Mouse (Mus musculus): ENCODE results near the gene Lce3c. TPM values are rescaled to one million over a fixed set of nuclear protein-coding genes. Genes with fewer than 3 reads are reported as not detected.

The Lce3c gene
- polyA plus RNA-seq (2012; rRNA removed; ENCODE audit: low replicate concordance), result 0.27 TPM in 1 of 2 replicates, not detected in the other

GRCm38 (mm10) chr3:92944186-92944585, at the start of gene Lce3c:
TSS of gene Lce3c (plus strand) at chr3:92944486.

DNA sequence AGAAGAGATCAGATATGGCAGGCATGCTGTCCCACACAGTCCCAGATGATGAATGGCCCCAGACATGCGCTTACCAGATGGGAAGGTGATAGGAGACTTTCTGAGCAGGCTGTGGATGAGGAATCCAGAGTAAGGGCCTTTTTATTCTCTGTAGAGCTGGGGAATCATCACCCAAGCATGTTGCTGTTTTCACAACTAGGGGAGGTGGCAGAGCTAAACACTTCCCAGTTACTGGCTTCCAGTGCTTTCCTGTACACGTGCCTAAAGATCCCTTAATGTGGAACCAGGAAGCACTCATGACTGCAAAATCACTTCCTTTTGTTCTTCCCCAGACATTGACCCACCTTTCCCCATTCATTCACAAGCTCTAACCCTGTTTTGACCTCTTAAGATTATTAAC, 18.2 kb upstream of the Lce3c start, which contains the start of gene Lce3a:
TSS of gene Lce3a (minus strand) at position 101 of the 400 bp plus-strand sequence.

DNA sequence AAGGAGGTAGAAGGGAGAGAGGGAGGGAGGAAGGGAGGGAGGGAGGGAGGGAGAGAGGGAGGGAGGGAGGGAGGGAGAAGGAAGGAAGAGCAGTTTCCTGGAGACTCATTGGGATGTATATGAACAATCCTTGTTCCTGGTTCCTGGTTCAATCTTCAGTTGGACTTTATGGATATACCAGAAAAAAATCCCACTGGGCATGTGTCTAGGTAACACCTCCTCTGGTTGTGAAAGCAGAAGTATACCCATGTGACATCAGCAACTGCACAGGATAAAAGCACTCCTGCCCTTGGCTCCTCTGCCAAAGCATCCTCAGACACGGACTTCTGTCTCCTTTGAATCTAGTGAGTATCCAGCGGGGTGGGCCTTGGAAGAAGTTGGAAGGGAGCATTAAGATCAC, 11.6 kb upstream of the Lce3c start, which contains the start of gene Lce3b:
TSS of gene Lce3b (plus strand) at position 301 of the 400 bp plus-strand sequence.

GRCm38 (mm10) chr3:92957090-92957489, 12.8 kb downstream of the Lce3c start, which contains the start of gene Lce3d:
TSS of gene Lce3d (plus strand) at chr3:92957390.

DNA sequence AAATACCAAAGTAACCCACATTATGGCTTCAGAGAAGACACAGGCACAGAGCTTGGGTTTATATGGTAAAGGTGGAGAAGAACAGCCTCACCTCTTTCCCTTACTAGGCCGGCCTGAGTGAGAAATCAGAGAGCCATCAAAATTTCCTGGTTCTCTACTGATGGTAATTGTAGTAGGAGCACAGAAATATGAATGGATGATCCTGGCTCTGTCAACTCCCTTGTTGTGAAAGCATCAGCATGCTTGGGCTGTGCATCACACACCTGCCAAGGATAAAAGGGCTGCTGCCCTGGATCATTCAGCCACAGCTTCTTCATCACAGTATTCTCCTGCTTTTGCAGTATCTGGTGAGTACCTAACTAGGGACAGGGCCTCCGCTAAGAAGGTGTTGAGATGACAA, 22.5 kb downstream of the Lce3c start, which contains the start of gene Lce3e:
TSS of gene Lce3e (plus strand) at position 301 of the 400 bp plus-strand sequence.

GRCm38 (mm10) chr3:92991926-92992325, 47.6 kb downstream of the Lce3c start, which contains the start of gene Lce3f:
TSS of gene Lce3f (plus strand) at chr3:92992226.

Other genes starting within 250 kb of the Lce3c start
- not detected in 2 replicates for gene Lce1e, start 235.4 kb upstream of the Lce3c start, polyA plus RNA-seq (2012; rRNA removed; ENCODE audit: low replicate concordance)
- not detected in 2 replicates for gene Lce1f, start 224.1 kb upstream of the Lce3c start, polyA plus RNA-seq (2012; rRNA removed; ENCODE audit: low replicate concordance)
- not detected in 2 replicates for gene Gm38119, start 205.4 kb upstream of the Lce3c start, polyA plus RNA-seq (2012; rRNA removed; ENCODE audit: low replicate concordance)
- not detected in 2 replicates for gene Lce1g, start 192.1 kb upstream of the Lce3c start, polyA plus RNA-seq (2012; rRNA removed; ENCODE audit: low replicate concordance)
- not detected in 2 replicates for gene Lce1h, start 179.4 kb upstream of the Lce3c start, polyA plus RNA-seq (2012; rRNA removed; ENCODE audit: low replicate concordance)
- not detected in 2 replicates for gene Lce1i, start 165.6 kb upstream of the Lce3c start, polyA plus RNA-seq (2012; rRNA removed; ENCODE audit: low replicate concordance)
- gene Lce1j, start 154.0 kb upstream of the Lce3c start, polyA plus RNA-seq (2012; rRNA removed; ENCODE audit: low replicate concordance), result not detected in 2 replicates
- not detected in 2 replicates for gene Lce1k, start 136.6 kb upstream of the Lce3c start, polyA plus RNA-seq (2012; rRNA removed; ENCODE audit: low replicate concordance)
- gene Kprp, start 117.2 kb upstream of the Lce3c start, polyA plus RNA-seq (2012; rRNA removed; ENCODE audit: low replicate concordance), result not detected in 2 replicates
- not detected in 2 replicates for gene Lce1l, start 93.2 kb upstream of the Lce3c start, polyA plus RNA-seq (2012; rRNA removed; ENCODE audit: low replicate concordance)
- not detected in 2 replicates for gene 2310050C09Rik, start 74.3 kb upstream of the Lce3c start, polyA plus RNA-seq (2012; rRNA removed; ENCODE audit: low replicate concordance)
- not detected in 2 replicates for gene Lce3a, start 18.3 kb upstream of the Lce3c start, polyA plus RNA-seq (2012; rRNA removed; ENCODE audit: low replicate concordance)
- not detected in 2 replicates for gene Lce3b, start 11.5 kb upstream of the Lce3c start, polyA plus RNA-seq (2012; rRNA removed; ENCODE audit: low replicate concordance)
- gene Lce3d, start 12.9 kb downstream of the Lce3c start, polyA plus RNA-seq (2012; rRNA removed; ENCODE audit: low replicate concordance), result not detected in 2 replicates
- gene Lce3e, start 22.6 kb downstream of the Lce3c start, polyA plus RNA-seq (2012; rRNA removed; ENCODE audit: low replicate concordance), result not detected in 2 replicates
- not detected in 2 replicates for gene Lce3f, start 47.7 kb downstream of the Lce3c start, polyA plus RNA-seq (2012; rRNA removed; ENCODE audit: low replicate concordance)
- not detected in 2 replicates for gene Crct1, start 71.2 kb downstream of the Lce3c start, polyA plus RNA-seq (2012; rRNA removed; ENCODE audit: low replicate concordance)
- not detected in 2 replicates for gene Lce1m, start 74.6 kb downstream of the Lce3c start, polyA plus RNA-seq (2012; rRNA removed; ENCODE audit: low replicate concordance)
- not detected in 2 replicates for gene Gm4858, start 124.3 kb downstream of the Lce3c start, polyA plus RNA-seq (2012; rRNA removed; ENCODE audit: low replicate concordance)
- gene Crnn, start 200.3 kb downstream of the Lce3c start, polyA plus RNA-seq (2012; rRNA removed; ENCODE audit: low replicate concordance), result not detected in 2 replicates

All from subcutaneous adipose tissue, adult 2 months (tissue).